Comparison of ENCODE assay signal across 8 mouse cellular contexts in the genomic region with DNA sequence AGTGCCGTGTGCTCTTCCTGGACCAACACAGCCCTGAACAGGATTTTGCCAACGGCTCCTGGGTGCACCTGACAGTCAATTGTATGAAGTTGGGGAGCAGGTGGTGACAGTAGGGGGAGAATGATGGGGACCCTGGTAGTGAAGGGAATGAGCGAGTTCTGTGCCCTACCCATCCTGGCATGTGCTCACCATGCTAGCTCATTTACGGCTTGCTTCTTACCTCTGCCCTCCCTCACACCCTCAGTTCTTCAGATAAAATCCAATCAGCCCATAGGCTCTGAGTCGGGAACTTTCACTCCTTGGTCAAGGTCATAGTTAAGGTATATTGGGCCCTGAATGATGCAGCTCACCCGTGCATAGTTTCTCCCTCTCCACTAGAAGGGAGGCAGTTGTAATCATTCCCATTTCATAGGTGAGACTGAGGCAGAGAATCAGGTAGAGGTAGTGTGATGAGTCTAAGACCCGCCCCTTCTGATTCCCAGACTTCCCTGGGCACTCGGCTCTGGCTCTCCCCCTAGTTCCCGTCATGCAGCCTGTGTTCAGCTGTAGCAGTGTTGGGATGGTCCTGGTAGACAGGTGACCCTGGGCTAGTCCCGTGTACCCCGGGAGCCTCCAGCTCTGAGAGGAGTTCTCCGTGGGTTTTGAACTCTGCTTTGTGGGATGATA. TPM values are rescaled to one million over a fixed set of nuclear protein-coding genes. Genes with fewer than 3 reads are reported as not detected.
DNase-seq lines count a peak whose midpoint lies in the region; ATAC-seq and TF ChIP-seq lines count a peak whose summit lies in the region.

No protein-coding gene starts in this region.

- ATAC-seq in embryonic facial prominence, embryonic 11.5 days (replicated peaks; ENCODE audit: insufficient number of reproducible peaks, low FRiP score, low TSS enrichment, low read depth), result 0 out of 2 replicates have a peak, but pooled peaks have one; percentile 16
- ATAC-seq in neural tube, embryonic 11.5 days (ENCODE audit: insufficient read depth, low FRiP score, low TSS enrichment), result peak; percentile 14; the same call in 1 of the 2 replicates
- peak; percentile 14; the same call in 1 of the 2 replicates for ATAC-seq in liver, postnatal 0 days

- TF ChIP-seq CTCF in liver, postnatal 0 days (IDR thresholded peaks at IDR 0.05; ENCODE audit: low read depth), result no peak

- TF ChIP-seq EP300 in liver, postnatal 0 days (IDR thresholded peaks at IDR 0.05; ENCODE audit: low read depth), result no peak

- no peaks in the 10 kb centered on the region for H3K9me3 ChIP-seq in embryonic facial prominence, embryonic 11.5 days (replicated peaks; ENCODE audit: control insufficient read depth, low read length)
- no peaks in the 10 kb centered on the region for H3K9me3 ChIP-seq in embryonic facial prominence, embryonic 10.5 days
- no peaks in the 10 kb centered on the region for H3K9me3 ChIP-seq in neural tube, embryonic 11.5 days (ENCODE audit: control insufficient read depth, low read length)
- no peaks in the 10 kb centered on the region for H3K9me3 ChIP-seq in liver, postnatal 0 days (ENCODE audit: low read length)

- no peak overlapping the region for H3K4me3 ChIP-seq in embryonic facial prominence, embryonic 11.5 days (ENCODE audit: low read depth, low read length)
- no peak overlapping the region for H3K4me3 ChIP-seq in embryonic facial prominence, embryonic 10.5 days
- no peak overlapping the region for H3K4me3 ChIP-seq in neural tube, embryonic 11.5 days (ENCODE audit: low read depth, low read length)
- no peak overlapping the region for H3K4me3 ChIP-seq in liver, postnatal 0 days (ENCODE audit: low read depth, low read length)

- WGBS in embryonic facial prominence, embryonic 11.5 days, result 61% methylated on average over 12 of the region's 12 CpGs
- WGBS in embryonic facial prominence, embryonic 10.5 days, result 59% methylated on average over 12 of the region's 12 CpGs
- 59% methylated on average over 12 of the region's 12 CpGs for WGBS in neural tube, embryonic 11.5 days
- 51% methylated on average over 12 of the region's 12 CpGs for WGBS in liver, postnatal 0 days (ENCODE audit: insufficient replicate concordance)

- no peak overlapping the region for H3K4me2 ChIP-seq in embryonic facial prominence, embryonic 11.5 days (ENCODE audit: low read depth, low read length)
- H3K4me2 ChIP-seq in neural tube, embryonic 11.5 days (ENCODE audit: low read depth), result no peak overlapping the region
- peak overlapping the region; percentile 64 for H3K4me2 ChIP-seq in liver, postnatal 0 days (ENCODE audit: low read depth, low read length)

- no peak overlapping the region for H3K27ac ChIP-seq in embryonic facial prominence, embryonic 11.5 days (replicated peaks; ENCODE audit: low read depth, low read length)
- no peak overlapping the region for H3K27ac ChIP-seq in embryonic facial prominence, embryonic 10.5 days (replicated peaks)
- H3K27ac ChIP-seq in neural tube, embryonic 11.5 days (ENCODE audit: low read depth, low read length), result no peak overlapping the region
- no peak overlapping the region for H3K27ac ChIP-seq in liver, postnatal 0 days (ENCODE audit: low read depth)

- peaks cover 6% of the 10 kb centered on the region for H3K36me3 ChIP-seq in embryonic facial prominence, embryonic 11.5 days (replicated peaks; ENCODE audit: control insufficient read depth, insufficient read depth, low read depth, low read length)
- H3K36me3 ChIP-seq in embryonic facial prominence, embryonic 10.5 days (replicated peaks), result peaks cover 98% of the 10 kb centered on the region
- H3K36me3 ChIP-seq in neural tube, embryonic 11.5 days (ENCODE audit: control insufficient read depth, insufficient read depth, low read length), result peaks cover 4% of the 10 kb centered on the region
- no peaks in the 10 kb centered on the region for H3K36me3 ChIP-seq in liver, postnatal 0 days (replicated peaks; ENCODE audit: insufficient read depth, low read length)

- peaks cover 11% of the 10 kb centered on the region for H3K4me1 ChIP-seq in embryonic facial prominence, embryonic 11.5 days (ENCODE audit: control insufficient read depth, insufficient read depth, low read length)
- H3K4me1 ChIP-seq in embryonic facial prominence, embryonic 10.5 days, result peaks cover 51% of the 10 kb centered on the region
- H3K4me1 ChIP-seq in neural tube, embryonic 11.5 days (ENCODE audit: control insufficient read depth, insufficient read depth, low read length), result peaks cover 27% of the 10 kb centered on the region
- H3K4me1 ChIP-seq in liver, postnatal 0 days (ENCODE audit: insufficient read depth), result peaks cover 3% of the 10 kb centered on the region; the same call in 1 of the 2 replicates

- no peak overlapping the region for H3K9ac ChIP-seq in embryonic facial prominence, embryonic 11.5 days (replicated peaks; ENCODE audit: low read length)
- no peak overlapping the region for H3K9ac ChIP-seq in neural tube, embryonic 11.5 days (ENCODE audit: low read length)
- no peak overlapping the region for H3K9ac ChIP-seq in liver, postnatal 0 days (replicated peaks)

- H3K27me3 ChIP-seq in embryonic facial prominence, embryonic 11.5 days (ENCODE audit: control insufficient read depth, insufficient read depth, low read length), result no peaks in the 10 kb centered on the region
- no peaks in the 10 kb centered on the region for H3K27me3 ChIP-seq in embryonic facial prominence, embryonic 10.5 days (replicated peaks; ENCODE audit: low read depth, poor library complexity, severe bottlenecking)
- no peaks in the 10 kb centered on the region for H3K27me3 ChIP-seq in neural tube, embryonic 11.5 days (ENCODE audit: control insufficient read depth, insufficient read depth, low read length)
- no peaks in the 10 kb centered on the region for H3K27me3 ChIP-seq in liver, postnatal 0 days (ENCODE audit: insufficient read depth, low read length)

- DNase-seq in embryonic facial prominence, embryonic 11.5 days (ENCODE audit: low spot score), result no peak
- DNase-seq in embryonic facial prominence, embryonic 10.5 days (ENCODE audit: low spot score), result no peak
- no peak for DNase-seq in neural tube, embryonic 11.5 days (ENCODE audit: low spot score)
- DNase-seq in neural tube, embryonic 10.5 days (ENCODE audit: extremely low spot score, low spot score), result no peak
- DNase-seq in liver, postnatal 0 days, result peak; percentile 12
- DNase-seq in adrenal gland, postnatal 25 days, result no peak
- no peak for DNase-seq in c-Kit-positive CD71-positive TER-119-positive erythroid progenitor cells, embryonic 14.5 days (ENCODE audit: low spot score)
- DNase-seq in layer of hippocampus, postnatal 36 days, result no peak

RNA-seq across cellular contexts. Expression of a gene that starts 8.1 kb away (rescaled TPM):
- polyA plus RNA-seq in embryonic facial prominence, embryonic 11.5 days (2014; fragmentation: Nextera tagmentation; extraction: Ambion mirVana), result 36.8 and 46.6 TPM in 2 replicates
- polyA plus RNA-seq in embryonic facial prominence, embryonic 10.5 days (2016; fragmentation: Nextera tagmentation; extraction: Ambion mirVana), result 92.8 and 95.9 TPM in 2 replicates
- polyA plus RNA-seq in neural tube, embryonic 11.5 days (2014; fragmentation: Nextera tagmentation; extraction: Ambion mirVana), result 45.9 and 59.3 TPM in 2 replicates
- polyA plus RNA-seq in liver, postnatal 0 days (2015; fragmentation: Nextera tagmentation; extraction: Ambion mirVana), result 0.32 and 0.73 TPM in 2 replicates
- total RNA-seq in adrenal gland, postnatal 25 days (2021), result 2.9 and 3.6 TPM in 2 replicates
- 10 to 100 TPM in 1 of 2 experiments, 1 to 10 TPM in 1; 8.0 to 10.7 TPM for total RNA-seq in layer of hippocampus, postnatal 36 days (2021)

RNA-seq across cellular contexts. Expression of a gene that starts 10.1 kb away (rescaled TPM):
- 56.7 and 61.7 TPM in 2 replicates for polyA plus RNA-seq in embryonic facial prominence, embryonic 11.5 days (2014; fragmentation: Nextera tagmentation; extraction: Ambion mirVana)
- polyA plus RNA-seq in embryonic facial prominence, embryonic 10.5 days (2016; fragmentation: Nextera tagmentation; extraction: Ambion mirVana), result 75.1 and 82.5 TPM in 2 replicates
- polyA plus RNA-seq in neural tube, embryonic 11.5 days (2014; fragmentation: Nextera tagmentation; extraction: Ambion mirVana), result 79.8 and 93.6 TPM in 2 replicates
- polyA plus RNA-seq in liver, postnatal 0 days (2015; fragmentation: Nextera tagmentation; extraction: Ambion mirVana), result 104 and 105 TPM in 2 replicates
- total RNA-seq in adrenal gland, postnatal 25 days (2021), result 80.7 and 88.8 TPM in 2 replicates
- 1 to 10 TPM; 8.7 to 9.2 TPM for total RNA-seq in layer of hippocampus, postnatal 36 days (2021)

RNA-seq across cellular contexts. Expression of a gene that starts 14.6 kb away (rescaled TPM):
- polyA plus RNA-seq in embryonic facial prominence, embryonic 11.5 days (2014; fragmentation: Nextera tagmentation; extraction: Ambion mirVana), result 0.48 and 0.53 TPM in 2 replicates
- polyA plus RNA-seq in embryonic facial prominence, embryonic 10.5 days (2016; fragmentation: Nextera tagmentation; extraction: Ambion mirVana), result not detected in 2 replicates
- 0.17 TPM in 1 of 2 replicates, not detected in the other for polyA plus RNA-seq in neural tube, embryonic 11.5 days (2014; fragmentation: Nextera tagmentation; extraction: Ambion mirVana)
- polyA plus RNA-seq in liver, postnatal 0 days (2015; fragmentation: Nextera tagmentation; extraction: Ambion mirVana), result 1.1 and 1.5 TPM in 2 replicates
- 1.9 and 3.4 TPM in 2 replicates for total RNA-seq in adrenal gland, postnatal 25 days (2021)
- under 1 TPM in 1 of 2 experiments, not detected in 1; 0.28 TPM for total RNA-seq in layer of hippocampus, postnatal 36 days (2021)

RNA-seq across cellular contexts. Expression of a gene that starts 30.9 kb away (rescaled TPM):
- polyA plus RNA-seq in embryonic facial prominence, embryonic 11.5 days (2014; fragmentation: Nextera tagmentation; extraction: Ambion mirVana), result 0.47 and 0.65 TPM in 2 replicates
- polyA plus RNA-seq in embryonic facial prominence, embryonic 10.5 days (2016; fragmentation: Nextera tagmentation; extraction: Ambion mirVana), result 1.3 TPM in 2 replicates
- 1.7 and 2.5 TPM in 2 replicates for polyA plus RNA-seq in neural tube, embryonic 11.5 days (2014; fragmentation: Nextera tagmentation; extraction: Ambion mirVana)
- polyA plus RNA-seq in liver, postnatal 0 days (2015; fragmentation: Nextera tagmentation; extraction: Ambion mirVana), result 0.32 and 0.37 TPM in 2 replicates
- 1.3 TPM in 1 of 2 replicates, not detected in the other for total RNA-seq in adrenal gland, postnatal 25 days (2021)
- total RNA-seq in layer of hippocampus, postnatal 36 days (2021), result 1 to 10 TPM; 4.0 to 5.5 TPM

Comparison
In these comparisons a context has a peak if more than half of its experiments do, and no peak if none do; other contexts are left out.
1. RNA of a gene that starts 8.1 kb away (polyA plus RNA-seq): 92.8 to 95.9 TPM in embryonic facial prominence, embryonic 10.5 days, 45.9 to 59.3 TPM in neural tube, embryonic 11.5 days and 36.8 to 46.6 TPM in embryonic facial prominence, embryonic 11.5 days; 0.32 to 0.73 TPM in liver, postnatal 0 days; every median in the first group is over 10 times any median in the second.
2. Peak in every context shown above with its lines, with median percentiles within 50 percentile points of each other: ATAC-seq.